Mouse (Mus musculus) heart, embryonic 10.5 days (tissue): ENCODE measurements at regions not wholly inside any gene's neighbourhood (a gene's known extent, or its start where the extent isn't known, plus 50 kb on each side); places are given as distances from the start of the nearest gene placed in this dataset.

Experiments used
- DNase-seq: peaks from one replicate; pipeline ENCODE4 v3.0.0-alpha.2; 2017; ENCODE audit warnings: low spot score
- H3K27ac ChIP-seq: fragments of 300-500 bp; sonication (generic); 2 replicates; pipeline ENCODE4 v1.5.1; 2016; ENCODE audit warnings: mild to moderate bottlenecking
- H3K27me3 ChIP-seq: fragments of 300-500 bp; sonication (generic); 2 replicates; pipeline ENCODE4 v1.6.1; 2016; ENCODE audit warnings: mild to moderate bottlenecking; ENCODE audit not compliant: poor library complexity, insufficient read depth, severe bottlenecking
- H3K36me3 ChIP-seq: fragments of 300-500 bp; sonication (generic); 2 replicates; pipeline ENCODE4 v1.6.1; 2016; ENCODE audit warnings: mild to moderate bottlenecking, moderate library complexity
- H3K4me1 ChIP-seq: fragments of 300-500 bp; sonication (generic); 2 replicates; pipeline ENCODE4 v1.6.1; 2016; ENCODE audit warnings: mild to moderate bottlenecking
- H3K4me3 ChIP-seq: fragments of 300-500 bp; sonication (generic); 2 replicates; pipeline ENCODE4 v1.5.1; 2016; ENCODE audit warnings: mild to moderate bottlenecking, moderate library complexity
- H3K9me3 ChIP-seq: fragments of 300-500 bp; sonication (generic); 2 replicates; pipeline ENCODE4 v1.6.1; 2016; ENCODE audit warnings: mild to moderate bottlenecking, moderate library complexity
- WGBS: fragments of 180-500 bp; shearing (Covaris S2); methylation state at CpG from one replicate; pipeline ENCODE4 v1.1.7; 2016; 5-methylcytosine and 5-hydroxymethylcytosine counted together

GRCm38 (mm10) chr12:27135997-27136559, 206.3 kb downstream of the Sox11 start:
- H3K9me3 ChIP-seq, result no peaks in the 10 kb centered on the region
- no peak for DNase-seq
- H3K4me1 ChIP-seq, result peaks cover 29% of the 10 kb centered on the region
- peak overlapping the region; percentile 60 for H3K27ac ChIP-seq
- 59% methylated on average over 10 of the region's 10 CpGs for WGBS
- H3K27me3 ChIP-seq, result no peaks in the 10 kb centered on the region; the same call in 1 of the 2 replicates
- no peaks in the 10 kb centered on the region for H3K36me3 ChIP-seq
- no peak overlapping the region for H3K4me3 ChIP-seq

DNA sequence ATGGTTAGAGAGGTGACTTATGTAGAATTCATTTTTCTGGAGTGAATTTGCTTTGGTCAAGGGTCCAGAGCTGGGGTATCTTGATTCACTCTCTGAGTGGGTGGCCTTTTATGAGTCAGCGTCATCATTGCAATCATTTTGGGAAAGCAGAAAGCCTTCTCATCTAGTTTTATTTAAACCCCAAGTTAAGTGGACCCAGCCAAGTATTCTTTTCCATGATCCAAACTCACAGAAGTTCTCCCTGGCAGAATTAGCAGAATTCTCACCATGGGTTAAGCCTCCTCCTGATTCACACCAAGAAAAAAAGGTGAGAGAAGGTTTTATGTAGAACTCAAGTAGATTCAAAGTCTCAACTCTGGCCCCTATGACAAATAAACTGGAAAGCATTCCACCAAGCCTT, 211.8 kb downstream of the Sox11 start:
- H3K4me1 ChIP-seq, result peaks cover 24% of the 10 kb centered on the region
- no peaks in the 10 kb centered on the region for H3K27me3 ChIP-seq
- H3K4me3 ChIP-seq, result no peak overlapping the region
- 95% methylated on average over 1 of the region's 1 CpGs for WGBS
- H3K9me3 ChIP-seq, result no peaks in the 10 kb centered on the region
- H3K36me3 ChIP-seq, result no peaks in the 10 kb centered on the region
- H3K27ac ChIP-seq, result no peak overlapping the region
- DNase-seq, result no peak

- H3K27me3 ChIP-seq, result no peaks in the 10 kb centered on the region
- H3K27ac ChIP-seq, result no peak overlapping the region
- no peaks in the 10 kb centered on the region for H3K36me3 ChIP-seq
- peaks cover 11% of the 10 kb centered on the region; the same call in 1 of the 2 replicates for H3K4me1 ChIP-seq
- H3K9me3 ChIP-seq, result no peaks in the 10 kb centered on the region
- 18% methylated on average over 10 of the region's 10 CpGs for WGBS
- DNase-seq, result no peak
- no peak overlapping the region for H3K4me3 ChIP-seq
These were observed 215.2 kb downstream of the Sox11 start for GRCm38 (mm10) chr12:27127054-27127605.

- WGBS, result 83% methylated on average over 6 of the region's 6 CpGs
- DNase-seq, result no peak
- Histone ChIP-seq H3K4me3 (no peak overlapping the region), H3K36me3 (no peaks in the 10 kb centered on the region), H3K9me3 (no peaks in the 10 kb centered on the region), H3K27ac (no peak overlapping the region), H3K27me3 (no peaks in the 10 kb centered on the region), H3K4me1 (no peaks in the 10 kb centered on the region)
These were observed 223.8 kb downstream of the Sox11 start for GRCm38 (mm10) chr12:27118581-27118980.

DNA sequence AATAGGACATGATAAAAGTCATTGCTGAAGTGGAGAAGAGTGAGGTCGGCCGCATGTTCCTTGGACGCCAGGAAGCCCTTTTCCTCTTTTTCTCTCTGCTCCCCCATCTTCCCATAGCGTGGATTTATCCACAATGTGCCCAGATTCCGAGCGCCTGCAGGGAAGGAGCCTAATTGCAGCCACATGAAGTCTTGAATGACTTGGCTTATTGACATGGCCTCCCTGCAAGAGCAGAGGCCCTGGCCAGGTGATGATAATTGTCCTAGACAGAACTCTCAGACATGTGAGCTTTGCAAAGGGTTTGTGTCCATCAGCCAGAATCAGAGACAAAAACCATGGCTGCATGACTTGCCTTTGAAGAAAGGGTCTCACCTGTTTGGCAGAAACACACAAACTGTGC, 227.0 kb downstream of the Sox11 start:
- Histone ChIP-seq H3K27me3 (no peaks in the 10 kb centered on the region), H3K27ac (no peak overlapping the region), H3K36me3 (no peaks in the 10 kb centered on the region), H3K4me1 (no peaks in the 10 kb centered on the region), H3K9me3 (no peaks in the 10 kb centered on the region), H3K4me3 (no peak overlapping the region)
- 77% methylated on average over 6 of the region's 6 CpGs for WGBS
- no peak for DNase-seq

DNA sequence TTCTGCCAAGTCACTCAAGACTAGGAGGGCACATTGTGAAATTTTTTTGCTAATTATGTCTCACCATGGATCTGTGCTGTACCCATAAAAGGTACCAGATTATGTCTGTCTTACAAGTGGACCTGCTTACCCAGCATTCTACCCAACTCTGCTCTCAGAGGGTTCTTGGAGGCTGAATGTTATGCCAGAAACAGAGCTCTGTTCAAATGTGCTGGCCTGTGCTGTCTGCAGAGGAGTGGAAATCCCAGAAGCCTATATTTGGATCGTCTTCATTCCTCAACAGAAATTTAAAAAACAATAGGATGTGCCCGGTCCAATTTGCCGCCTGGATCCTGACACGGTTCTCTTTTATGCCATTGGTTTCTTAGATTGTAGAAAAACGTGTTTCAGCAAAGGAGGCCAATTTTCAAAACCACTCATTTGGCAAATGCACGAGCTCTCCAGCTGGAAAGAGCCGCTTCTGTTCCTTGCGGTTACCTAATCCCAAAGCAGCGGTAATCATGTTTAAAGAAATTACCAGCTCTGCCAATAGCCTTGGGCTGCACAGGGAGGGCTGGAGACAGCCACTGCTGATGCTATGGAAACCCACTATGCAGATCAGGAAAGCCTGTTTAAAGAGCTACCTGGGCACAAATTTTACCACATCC, 237.3 kb downstream of the Sox11 start:
- no peaks in the 10 kb centered on the region for H3K27me3 ChIP-seq
- no peak for DNase-seq
- WGBS, result 85% methylated on average over 9 of the region's 9 CpGs
- no peak overlapping the region for H3K4me3 ChIP-seq
- no peak overlapping the region for H3K27ac ChIP-seq
- no peaks in the 10 kb centered on the region for H3K9me3 ChIP-seq
- no peaks in the 10 kb centered on the region for H3K4me1 ChIP-seq
- H3K36me3 ChIP-seq, result no peaks in the 10 kb centered on the region

GRCm38 (mm10) chr12:27102996-27103395, 239.4 kb downstream of the Sox11 start:
- H3K36me3 ChIP-seq, result no peaks in the 10 kb centered on the region
- no peaks in the 10 kb centered on the region for H3K4me1 ChIP-seq
- no peak for DNase-seq
- WGBS, result 93% methylated on average over 2 of the region's 2 CpGs
- H3K9me3 ChIP-seq, result no peaks in the 10 kb centered on the region
- H3K27me3 ChIP-seq, result no peaks in the 10 kb centered on the region
- no peak overlapping the region for H3K4me3 ChIP-seq
- H3K27ac ChIP-seq, result no peak overlapping the region

DNA sequence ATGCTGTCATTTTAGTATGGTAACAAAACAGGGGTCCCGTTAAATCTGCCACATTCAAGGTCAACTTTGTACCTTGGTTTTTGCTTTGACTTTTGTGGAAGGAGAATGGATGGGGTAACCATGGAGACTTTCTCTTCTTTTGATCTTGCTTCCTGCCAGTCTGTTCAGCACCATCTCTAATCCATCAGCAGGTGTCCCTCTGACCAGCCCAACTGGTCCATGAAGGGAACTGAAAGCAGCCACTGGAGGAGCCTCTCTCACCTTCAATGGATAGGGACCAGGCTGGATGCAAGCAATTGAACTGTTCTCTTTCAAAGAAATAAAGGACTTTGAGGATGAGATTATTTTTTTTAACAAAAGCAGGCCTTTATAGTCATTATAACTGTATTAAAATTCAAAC, 253.2 kb downstream of the Sox11 start:
- Histone ChIP-seq H3K4me1 (peaks cover under 1% of the 10 kb centered on the region; the same call in 1 of the 2 replicates), H3K27me3 (no peaks in the 10 kb centered on the region), H3K4me3 (no peak overlapping the region), H3K27ac (no peak overlapping the region), H3K9me3 (no peaks in the 10 kb centered on the region), H3K36me3 (no peaks in the 10 kb centered on the region)
- no peak for DNase-seq
- WGBS, result 74% methylated on average over 1 of the region's 1 CpGs

DNA sequence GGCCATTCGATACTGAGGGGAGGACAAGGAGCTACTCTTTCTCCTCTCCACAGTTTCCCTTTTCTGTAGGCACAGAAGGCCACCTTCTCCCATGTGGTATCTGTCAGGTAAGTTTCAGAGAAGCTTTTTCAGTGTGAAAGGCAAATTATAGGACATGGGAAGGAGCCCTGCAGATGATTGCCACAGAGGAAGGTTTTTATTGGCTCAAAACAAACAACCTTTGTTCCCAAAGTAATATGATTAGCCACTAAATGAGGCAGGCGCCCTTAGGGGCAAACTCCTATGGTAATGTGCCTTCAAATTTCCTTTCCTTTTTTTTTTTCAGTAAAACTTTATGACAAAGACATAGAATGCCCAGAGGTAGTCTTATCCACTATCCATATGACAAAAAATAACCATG, 256.5 kb downstream of the Sox11 start:
- H3K9me3 ChIP-seq, result no peaks in the 10 kb centered on the region
- no peak for DNase-seq

GRCm38 (mm10) chr12:27083645-27084550, 258.5 kb downstream of the Sox11 start:
- Histone ChIP-seq H3K9me3 (no peaks in the 10 kb centered on the region), H3K4me1 (peaks cover 23% of the 10 kb centered on the region), H3K27ac (no peak overlapping the region), H3K4me3 (no peak overlapping the region), H3K27me3 (no peaks in the 10 kb centered on the region), H3K36me3 (no peaks in the 10 kb centered on the region)
- DNase-seq, result no peak
- WGBS, result 24% methylated on average over 4 of the region's 4 CpGs

More for the DNA sequence above, 256.5 kb downstream of the Sox11 start:
- peaks cover 23% of the 10 kb centered on the region for H3K4me1 ChIP-seq
- no peaks in the 10 kb centered on the region for H3K27me3 ChIP-seq
- no peak overlapping the region for H3K27ac ChIP-seq
- H3K36me3 ChIP-seq, result no peaks in the 10 kb centered on the region
- no peak overlapping the region for H3K4me3 ChIP-seq
- 77% methylated on average over 2 of the region's 2 CpGs for WGBS

DNA sequence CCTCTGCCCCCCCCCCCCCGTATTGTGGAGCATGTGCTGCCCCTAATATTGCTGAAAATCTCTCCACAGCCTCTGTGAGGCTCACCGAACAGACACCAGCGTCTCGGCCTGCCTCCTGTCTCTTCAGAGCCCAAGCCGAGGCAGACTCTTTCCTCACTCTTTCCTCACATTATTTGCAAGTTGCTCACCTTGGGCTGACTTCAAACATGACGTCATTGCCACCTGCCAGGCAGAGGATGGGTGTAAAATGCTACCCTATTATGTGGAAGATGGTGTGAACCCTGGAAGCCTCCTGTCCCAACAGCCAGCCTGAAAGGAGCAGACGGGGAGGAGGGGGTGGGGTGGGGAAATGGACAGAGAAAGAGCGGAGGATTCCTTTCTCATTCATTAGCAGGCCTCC, 259.3 kb downstream of the Sox11 start:
- 6% methylated on average over 8 of the region's 8 CpGs for WGBS
- no peaks in the 10 kb centered on the region for H3K27me3 ChIP-seq
- peak overlapping the region; percentile 81 for H3K27ac ChIP-seq
- peaks cover 23% of the 10 kb centered on the region for H3K4me1 ChIP-seq
- H3K4me3 ChIP-seq, result peak overlapping the region; percentile 52
- no peaks in the 10 kb centered on the region for H3K36me3 ChIP-seq
- no peak for DNase-seq
- no peaks in the 10 kb centered on the region for H3K9me3 ChIP-seq

DNA sequence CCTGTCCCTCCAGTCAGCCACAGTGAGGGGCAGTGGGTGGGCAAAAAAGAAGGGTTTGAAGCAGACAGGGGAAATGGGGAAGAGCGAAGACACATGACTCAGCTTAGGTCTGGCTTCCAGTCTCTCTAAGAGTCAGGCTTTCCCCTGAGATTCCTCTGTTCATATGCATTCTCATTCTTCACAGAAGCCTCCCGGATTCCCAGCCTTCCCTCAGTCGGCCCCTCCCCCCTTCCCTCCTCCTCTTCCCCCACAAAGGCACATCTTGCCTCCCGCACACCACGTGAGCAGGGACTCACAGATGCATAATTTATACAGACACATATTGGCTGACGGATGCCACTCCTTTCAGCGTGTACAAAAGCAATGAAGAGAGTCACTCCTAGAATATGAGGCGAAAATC, 259.8 kb downstream of the Sox11 start:
- Histone ChIP-seq H3K36me3 (no peaks in the 10 kb centered on the region), H3K9me3 (no peaks in the 10 kb centered on the region), H3K27ac (peak overlapping the region; percentile 81), H3K27me3 (no peaks in the 10 kb centered on the region), H3K4me1 (peaks cover 23% of the 10 kb centered on the region), H3K4me3 (peak overlapping the region; percentile 52)
- WGBS, result 2% methylated on average over 8 of the region's 8 CpGs
- DNase-seq, result no peak
